Mouse (Mus musculus) telencephalon, adult 2 months (tissue): Measurements from ENCODE around the gene Rdh14.

Experiments
- DNase-seq: peaks from one replicate; pipeline ENCODE4 v3.0.0-alpha.2; 2011; ENCODE audit warnings: low read depth, low spot score

The Rdh14 gene

DNA sequence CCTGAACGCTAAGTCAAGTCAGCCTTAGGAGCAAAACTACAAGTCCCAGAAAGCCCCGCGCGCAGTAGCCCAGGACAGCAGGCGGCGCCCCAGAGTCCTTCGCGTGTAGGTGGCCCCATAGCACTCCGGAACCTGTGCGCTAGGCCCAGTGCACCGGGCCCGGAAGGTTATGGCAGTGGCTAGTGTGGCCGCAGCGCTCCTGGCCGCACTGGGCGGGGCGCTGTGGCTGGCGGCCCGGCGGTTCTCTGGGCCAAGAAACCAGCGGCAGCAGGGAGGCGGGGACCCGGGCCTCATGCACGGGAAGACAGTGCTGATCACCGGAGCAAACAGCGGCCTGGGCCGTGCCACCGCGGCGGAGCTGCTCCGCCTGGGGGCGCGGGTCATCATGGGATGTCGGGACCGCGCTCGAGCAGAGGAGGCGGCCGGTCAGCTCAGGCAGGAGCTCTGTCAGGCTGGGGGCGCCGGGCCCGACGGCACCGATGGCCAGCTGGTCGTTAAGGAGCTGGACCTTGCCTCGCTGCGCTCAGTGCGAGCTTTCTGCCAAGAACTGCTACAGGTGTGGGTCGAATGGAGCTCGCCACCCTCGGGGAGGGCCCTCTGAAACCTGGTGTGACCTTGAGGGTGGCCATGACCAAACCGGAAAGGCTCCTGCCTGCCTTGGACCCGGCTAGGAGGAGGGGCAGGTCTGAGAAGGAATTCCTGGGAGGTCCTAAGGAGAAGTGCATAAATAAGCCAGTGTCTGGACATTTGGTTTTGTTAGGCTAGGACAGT, at the start of gene Rdh14:
TSS of gene Rdh14 (plus strand) at position 102 of the 771 bp plus-strand sequence.
- peak; percentile 92 for DNase-seq

DNA sequence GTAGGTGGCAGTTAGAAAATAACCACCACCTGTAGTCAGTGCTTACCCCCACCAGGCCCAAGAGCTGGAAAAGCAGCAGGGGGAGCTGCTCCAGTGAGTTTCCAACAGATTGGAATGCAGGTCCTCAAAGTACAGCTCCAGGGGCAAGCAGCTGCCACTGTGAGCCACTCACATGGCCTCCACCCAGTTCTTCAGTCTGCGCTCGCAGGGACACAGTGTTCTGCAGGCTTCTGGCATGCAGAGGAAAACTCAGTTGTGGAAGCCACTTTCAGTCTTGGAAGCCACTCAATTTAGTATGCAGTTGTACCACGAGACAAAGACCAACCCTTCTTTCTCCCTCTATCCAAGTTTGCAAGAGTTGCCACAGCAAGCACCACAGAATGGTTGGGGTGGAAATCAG, 39.9 kb upstream of the Rdh14 start:
- DNase-seq, result no peak

DNA sequence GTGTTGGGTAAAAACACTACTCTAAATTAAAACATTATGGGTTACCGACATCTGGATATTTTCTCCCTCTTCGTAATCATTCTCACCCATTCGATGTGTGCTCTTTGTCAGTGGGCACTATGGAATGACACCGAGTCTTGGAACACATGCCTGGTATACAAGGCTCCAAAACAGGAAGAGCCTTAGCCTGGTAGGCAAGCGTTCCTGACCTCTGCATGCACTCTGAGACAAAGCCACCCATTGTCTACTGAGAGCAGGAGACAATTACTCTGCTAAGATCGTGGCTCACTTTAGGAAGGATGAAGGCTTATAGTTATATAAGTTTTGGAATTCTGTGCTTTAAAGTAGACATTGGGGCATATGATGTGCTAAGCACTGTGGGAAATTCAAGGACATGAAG, 32.8 kb upstream of the Rdh14 start:
- no peak for DNase-seq

- no peak for DNase-seq
Observed at GRCm38 (mm10) chr12:10369673-10370072, 20.9 kb upstream of the Rdh14 start, which contains the start of gene Nt5c1b. TSS of gene Nt5c1b (plus strand) at chr12:10369973.

GRCm38 (mm10) chr12:10400788-10401187, 10.2 kb downstream of the Rdh14 start:
- peak; percentile 34 for DNase-seq

- DNase-seq, result no peak
Observed at GRCm38 (mm10) chr12:10402421-10403115, 12.0 kb downstream of the Rdh14 start.

DNA sequence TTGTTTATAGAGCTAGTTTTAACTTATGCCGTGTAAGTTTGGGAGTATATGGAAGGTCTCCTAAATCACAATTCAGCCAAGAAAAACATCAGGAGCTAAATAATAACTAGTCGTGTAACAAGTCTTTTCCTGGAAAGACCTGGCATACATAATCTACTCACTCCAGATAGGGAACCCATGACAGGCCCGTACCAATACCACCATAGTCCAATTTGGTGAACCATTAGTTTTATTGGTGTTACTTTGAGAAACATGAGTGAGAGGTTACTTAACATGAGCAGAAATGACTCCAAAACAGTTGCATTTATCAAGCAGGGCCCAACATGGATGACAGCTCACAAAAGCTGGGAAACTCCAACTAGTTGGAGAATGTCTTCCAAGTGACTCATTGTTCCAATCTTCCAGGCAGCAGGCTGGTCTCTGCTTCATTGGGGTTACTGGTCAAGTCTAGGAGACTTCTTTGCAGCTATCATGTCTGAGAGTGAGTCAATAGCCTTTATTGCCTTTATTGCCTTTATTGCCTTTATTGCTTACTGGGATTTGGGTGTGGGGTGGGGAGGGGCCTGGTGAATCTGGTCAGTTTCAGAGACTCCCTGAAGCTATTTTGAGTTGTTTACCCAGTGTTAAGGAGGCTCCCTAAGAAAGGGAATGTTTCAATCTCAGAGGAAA, 20.1 kb downstream of the Rdh14 start:
- no peak for DNase-seq

- no peak for DNase-seq
Observed at GRCm38 (mm10) chr12:10411453-10411852, 20.9 kb downstream of the Rdh14 start.

- no peak for DNase-seq
Observed at GRCm38 (mm10) chr12:10422347-10422746, 31.8 kb downstream of the Rdh14 start.

DNA sequence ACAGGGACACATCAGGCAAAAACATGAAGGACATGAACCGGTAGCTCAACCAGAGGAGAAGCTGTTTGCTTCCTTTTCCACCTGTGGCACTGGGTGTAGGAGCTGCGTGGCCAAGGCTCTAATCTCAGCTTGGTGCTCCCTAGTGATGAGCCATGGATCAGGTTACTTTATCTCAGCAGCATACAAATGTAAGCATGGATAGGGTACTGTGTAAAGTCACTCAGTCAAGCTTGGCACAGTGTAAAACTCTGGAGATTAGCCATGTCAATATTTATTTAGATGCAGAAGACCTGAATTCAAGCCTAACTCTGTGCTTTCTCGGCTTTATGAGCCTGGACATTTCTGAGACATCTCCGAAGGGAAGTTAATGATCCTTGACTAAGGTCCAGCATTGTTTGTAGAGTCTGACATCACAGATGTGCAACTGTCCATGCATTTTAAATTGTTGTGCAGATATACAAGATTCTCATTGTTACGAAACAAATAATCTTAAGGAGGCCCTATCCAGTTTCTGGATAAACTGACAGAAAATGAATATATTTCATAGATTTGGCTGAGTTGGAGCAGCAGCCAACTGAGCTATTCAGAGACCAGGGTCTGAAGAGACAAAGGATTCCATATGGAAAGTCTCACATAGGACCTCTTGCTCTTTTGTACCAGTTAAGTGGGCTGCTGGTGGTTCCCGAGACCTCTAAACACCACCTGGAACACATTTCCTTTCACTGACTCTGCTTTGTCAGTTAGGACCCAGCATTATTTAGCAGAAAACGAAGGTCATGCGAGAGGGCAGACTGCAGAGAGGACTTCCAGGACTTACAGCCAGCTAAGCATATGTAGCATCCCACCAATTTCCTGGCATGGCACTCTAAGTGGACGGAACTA, 35.7 kb downstream of the Rdh14 start:
- DNase-seq, result no peak

DNA sequence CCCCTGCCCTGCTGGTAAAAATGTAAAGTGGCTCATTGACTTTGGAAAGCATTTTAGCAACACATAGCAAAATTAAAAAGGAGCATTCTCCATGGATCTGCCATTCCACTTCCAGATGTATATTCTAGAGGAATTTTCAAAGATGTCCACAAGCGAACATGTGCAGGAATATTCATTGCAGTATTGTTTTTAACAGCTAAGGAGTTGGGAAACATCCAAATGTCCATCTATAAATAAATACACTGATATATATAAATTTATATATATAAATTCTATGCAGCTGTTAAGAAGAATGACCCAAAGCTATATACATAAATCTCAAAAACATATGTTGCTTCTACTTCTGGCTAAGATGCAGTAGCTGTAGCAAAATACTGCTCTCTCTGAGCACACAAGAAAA, 40.4 kb downstream of the Rdh14 start:
- DNase-seq, result no peak

GRCm38 (mm10) chr12:10438054-10439001, 47.8 kb downstream of the Rdh14 start:
- peak; percentile 36 for DNase-seq

DNA sequence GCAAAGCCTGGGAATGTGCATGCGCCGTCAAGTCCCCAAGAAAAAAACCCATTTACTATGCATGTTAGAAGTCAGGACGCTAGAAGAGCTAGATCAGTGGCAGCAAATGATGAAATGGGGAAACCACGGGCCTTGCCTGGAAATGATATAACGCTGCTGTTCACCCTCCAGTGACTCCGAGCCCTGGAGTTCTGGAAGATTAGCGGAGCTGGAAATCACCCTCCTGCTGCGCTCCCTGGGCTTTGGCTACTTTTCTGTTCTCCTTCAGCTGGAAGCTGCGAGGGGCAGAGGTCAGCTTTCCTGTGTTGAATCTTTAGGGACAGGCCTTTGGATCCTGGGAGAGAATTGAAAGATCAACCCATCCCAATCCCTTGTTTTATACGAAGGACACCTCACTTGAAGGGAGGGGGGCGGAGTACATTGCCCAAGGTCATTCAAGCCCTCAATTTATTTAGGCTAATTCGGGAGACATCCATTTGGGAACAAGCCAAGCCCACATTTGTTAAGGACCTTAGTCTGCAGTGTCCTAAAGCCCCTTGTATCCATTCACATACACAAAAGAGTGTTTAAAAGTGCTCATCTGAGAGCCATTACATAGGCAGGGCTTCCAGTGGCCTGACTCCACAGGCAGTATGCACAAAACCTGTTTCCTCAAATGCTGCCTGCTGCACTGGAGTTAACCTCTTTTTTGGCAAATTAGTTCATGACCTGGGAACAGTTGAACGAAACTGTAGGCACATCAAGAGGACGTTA, 49.1 kb downstream of the Rdh14 start:
- DNase-seq, result no peak
